Mouse (Mus musculus) neural tube, embryonic 15.5 days (tissue): Measurements from ENCODE around the gene Olfr906. TPM values are rescaled to one million over a fixed set of nuclear protein-coding genes. Genes with fewer than 3 reads are reported as not detected.

Experiments used
- ATAC-seq: fragments of 200-750 bp; cut with Nextera tagmentation; 2 replicates; pipeline ENCODE4 v1.8.0; 2017; ENCODE audit warnings: mild to moderate bottlenecking, moderate TSS enrichment, moderate library complexity; ENCODE audit not compliant: low FRiP score
- H3K27ac ChIP-seq: fragments of 300-500 bp; sonication (generic); replicated peaks from 2 replicates; pipeline ENCODE4 v1.5.1; 2015; ENCODE audit warnings: mild to moderate bottlenecking, inconsistent platforms
- H3K27me3 ChIP-seq: fragments of 300-500 bp; sonication (generic); replicated peaks from 2 replicates; pipeline ENCODE4 v1.6.1; 2015; ENCODE audit warnings: inconsistent platforms
- H3K36me3 ChIP-seq: fragments of 300-500 bp; sonication (generic); 2 replicates; pipeline ENCODE4 v1.6.1; 2015; ENCODE audit warnings: inconsistent platforms
- H3K4me1 ChIP-seq: fragments of 300-500 bp; sonication (generic); 2 replicates; pipeline ENCODE4 v1.6.1; 2015; ENCODE audit warnings: inconsistent platforms
- H3K4me2 ChIP-seq: fragments of 300-500 bp; sonication (generic); 2 replicates; pipeline ENCODE4 v1.6.1; 2015; ENCODE audit warnings: inconsistent platforms, mild to moderate bottlenecking, moderate library complexity
- H3K4me3 ChIP-seq: fragments of 300-500 bp; sonication (generic); replicated peaks from 2 replicates; pipeline ENCODE4 v1.5.1; 2015; ENCODE audit warnings: mild to moderate bottlenecking, inconsistent platforms
- H3K9ac ChIP-seq: fragments of 300-500 bp; sonication (generic); replicated peaks from 2 replicates; pipeline ENCODE4 v1.6.1; 2015; ENCODE audit warnings: mild to moderate bottlenecking, inconsistent platforms
- H3K9me3 ChIP-seq: fragments of 300-500 bp; sonication (generic); replicated peaks from 2 replicates; pipeline ENCODE4 v1.6.1; 2016; ENCODE audit warnings: inconsistent platforms
- WGBS: fragments of 180-500 bp; shearing (Covaris S2); methylation state at CpG from one replicate; pipeline ENCODE4 v1.1.7; 2015; ENCODE audit warnings: mixed read lengths; 5-methylcytosine and 5-hydroxymethylcytosine counted together
- polyA plus RNA-seq: library from polyadenylated mRNA; unstranded; fragments of >200 nt; fragmentation: Nextera tagmentation; extraction: Ambion mirVana; gene quantifications from 2 replicates; pipeline ENCODE4 v1.2.1, GENCODE M21; 2015

The Olfr906 gene
- polyA plus RNA-seq: not detected in 2 replicates

- no peak within 1 kb of the TSS for H3K9ac ChIP-seq
- no peak within 1 kb of the TSS for H3K4me2 ChIP-seq
- no peak within 1 kb of the TSS for H3K4me3 ChIP-seq
- no peaks in the 10 kb centered on the region for H3K27me3 ChIP-seq
- 87% methylated on average over 3 of the region's 3 CpGs for WGBS
- no peaks in the 10 kb centered on the region for H3K9me3 ChIP-seq
- no peaks in the 10 kb centered on the region for H3K36me3 ChIP-seq
- H3K27ac ChIP-seq: no peak within 1 kb of the TSS
- ATAC-seq: no peak
- H3K4me1 ChIP-seq: no peaks in the 10 kb centered on the region
These were observed at the start of gene Olfr906 for GRCm38 (mm10) chr9:38486785-38487184. Gene Olfr906, plus strand, starts transcription at chr9:38487085.

- Histone ChIP-seq H3K27ac (no peak within 1 kb of the TSS), H3K4me3 (no peak within 1 kb of the TSS), H3K9ac (no peak within 1 kb of the TSS), H3K36me3 (no peaks in the 10 kb centered on the region), H3K4me1 (no peaks in the 10 kb centered on the region), H3K27me3 (no peaks in the 10 kb centered on the region), H3K4me2 (no peak within 1 kb of the TSS), H3K9me3 (no peaks in the 10 kb centered on the region)
- WGBS: 91% methylated on average over 5 of the region's 5 CpGs
- no peak for ATAC-seq
These were observed 39.5 kb upstream of the Olfr906 start, which contains the start of gene Olfr902 for GRCm38 (mm10) chr9:38447352-38447751. Gene Olfr902, plus strand, starts transcription at chr9:38447652.

- Histone ChIP-seq H3K4me3 (no peak within 1 kb of the TSS), H3K27ac (no peak within 1 kb of the TSS), H3K9ac (no peak within 1 kb of the TSS), H3K27me3 (no peaks in the 10 kb centered on the region), H3K36me3 (no peaks in the 10 kb centered on the region), H3K4me2 (no peak within 1 kb of the TSS), H3K9me3 (no peaks in the 10 kb centered on the region), H3K4me1 (no peaks in the 10 kb centered on the region)
- ATAC-seq: no peak
These were observed 24.0 kb upstream of the Olfr906 start, which contains the start of gene Olfr904 for GRCm38 (mm10) chr9:38462844-38463243. Gene Olfr904, plus strand, starts transcription at chr9:38463144.

- H3K27me3 ChIP-seq: no peaks in the 10 kb centered on the region
- no peaks in the 10 kb centered on the region for H3K9me3 ChIP-seq
- no peaks in the 10 kb centered on the region for H3K36me3 ChIP-seq
- no peak for ATAC-seq
- no peaks in the 10 kb centered on the region for H3K4me1 ChIP-seq
- H3K9ac ChIP-seq: no peak within 1 kb of the TSS
- H3K4me2 ChIP-seq: no peak within 1 kb of the TSS
- H3K27ac ChIP-seq: no peak within 1 kb of the TSS
- no peak within 1 kb of the TSS for H3K4me3 ChIP-seq
These were observed 16.1 kb upstream of the Olfr906 start, which contains the start of gene Olfr905 for GRCm38 (mm10) chr9:38470807-38471206. Gene Olfr905, plus strand, starts transcription at chr9:38471107.

- Histone ChIP-seq H3K36me3 (no peaks in the 10 kb centered on the region), H3K4me3 (no peak within 1 kb of the TSS), H3K27ac (no peak within 1 kb of the TSS), H3K4me1 (no peaks in the 10 kb centered on the region), H3K4me2 (no peak within 1 kb of the TSS), H3K9me3 (no peaks in the 10 kb centered on the region), H3K9ac (no peak within 1 kb of the TSS), H3K27me3 (no peaks in the 10 kb centered on the region)
- 88% methylated on average over 2 of the region's 2 CpGs for WGBS
- no peak for ATAC-seq
These were observed 8.6 kb downstream of the Olfr906 start, which contains the start of gene Olfr907 for GRCm38 (mm10) chr9:38495501-38495900. Gene Olfr907, plus strand, starts transcription at chr9:38495801.

GRCm38 (mm10) chr9:38512353-38512752 is 25.5 kb downstream of the Olfr906 start:
- WGBS: 74% methylated on average over 2 of the region's 2 CpGs
- Histone ChIP-seq H3K9ac (no peak overlapping the region), H3K4me3 (no peak overlapping the region), H3K27me3 (no peaks in the 10 kb centered on the region), H3K36me3 (no peaks in the 10 kb centered on the region), H3K27ac (no peak overlapping the region), H3K4me2 (no peak overlapping the region), H3K4me1 (no peaks in the 10 kb centered on the region), H3K9me3 (no peaks in the 10 kb centered on the region)
- no peak for ATAC-seq

- Histone ChIP-seq H3K9me3 (no peaks in the 10 kb centered on the region), H3K9ac (no peak within 1 kb of the TSS), H3K4me1 (no peaks in the 10 kb centered on the region), H3K27ac (no peak within 1 kb of the TSS), H3K27me3 (no peaks in the 10 kb centered on the region), H3K36me3 (no peaks in the 10 kb centered on the region), H3K4me3 (no peak within 1 kb of the TSS), H3K4me2 (no peak within 1 kb of the TSS)
- ATAC-seq: no peak
- WGBS: 79% methylated on average over 1 of the region's 1 CpGs
These were observed 34.4 kb downstream of the Olfr906 start, which contains the start of gene Olfr911-ps1 for GRCm38 (mm10) chr9:38521280-38521679. Gene Olfr911-ps1, plus strand, starts transcription at chr9:38521580.

- H3K4me1 ChIP-seq: no peaks in the 10 kb centered on the region
- no peak within 1 kb of the TSS for H3K4me3 ChIP-seq
- no peaks in the 10 kb centered on the region for H3K9me3 ChIP-seq
- H3K27me3 ChIP-seq: no peaks in the 10 kb centered on the region
- H3K36me3 ChIP-seq: no peaks in the 10 kb centered on the region
- no peak within 1 kb of the TSS for H3K4me2 ChIP-seq
- H3K27ac ChIP-seq: no peak within 1 kb of the TSS
- H3K9ac ChIP-seq: no peak within 1 kb of the TSS
- WGBS: 92% methylated on average over 2 of the region's 2 CpGs
- ATAC-seq: no peak
These were observed 50.7 kb downstream of the Olfr906 start, which contains the start of gene Olfr910 for GRCm38 (mm10) chr9:38537549-38537948. Gene Olfr910, plus strand, starts transcription at chr9:38537849.

Other genes starting within 250 kb of the Olfr906 start
- not detected in 2 replicates for gene Olfr143, start 234.3 kb upstream of the Olfr906 start, polyA plus RNA-seq
- gene Olfr895, start 219.2 kb upstream of the Olfr906 start, polyA plus RNA-seq: not detected in 2 replicates
- gene Olfr896-ps1, start 196.0 kb upstream of the Olfr906 start, polyA plus RNA-seq: not detected in 2 replicates
- not detected in 2 replicates for gene Olfr25, start 158.0 kb upstream of the Olfr906 start, polyA plus RNA-seq
- not detected in 2 replicates for gene Olfr898, start 138.7 kb upstream of the Olfr906 start, polyA plus RNA-seq
- not detected in 2 replicates for gene Olfr250, start 120.2 kb upstream of the Olfr906 start, polyA plus RNA-seq
- gene Olfr251, start 110.0 kb upstream of the Olfr906 start, polyA plus RNA-seq: not detected in 2 replicates
- not detected in 2 replicates for gene Olfr147, start 85.4 kb upstream of the Olfr906 start, polyA plus RNA-seq
- not detected in 2 replicates for gene Olfr901, start 57.6 kb upstream of the Olfr906 start, polyA plus RNA-seq
- not detected in 2 replicates for gene Olfr902, start 39.4 kb upstream of the Olfr906 start, polyA plus RNA-seq
- gene Olfr904, start 23.9 kb upstream of the Olfr906 start, polyA plus RNA-seq: not detected in 2 replicates
- gene Olfr905, start 16.0 kb upstream of the Olfr906 start, polyA plus RNA-seq: not detected in 2 replicates
- not detected in 2 replicates for gene Olfr907, start 8.7 kb downstream of the Olfr906 start, polyA plus RNA-seq
- gene Olfr911-ps1, start 34.5 kb downstream of the Olfr906 start, polyA plus RNA-seq: not detected in 2 replicates
- gene Olfr910, start 50.8 kb downstream of the Olfr906 start, polyA plus RNA-seq: not detected in 2 replicates
- gene Olfr912, start 93.1 kb downstream of the Olfr906 start, polyA plus RNA-seq: not detected in 2 replicates
- not detected in 2 replicates for gene Olfr913, start 105.7 kb downstream of the Olfr906 start, polyA plus RNA-seq
- gene Olfr914, start 118.0 kb downstream of the Olfr906 start, polyA plus RNA-seq: not detected in 2 replicates
- gene Olfr916, start 172.8 kb downstream of the Olfr906 start, polyA plus RNA-seq: not detected in 2 replicates
- gene Olfr917, start 178.8 kb downstream of the Olfr906 start, polyA plus RNA-seq: not detected in 2 replicates
- gene Olfr918, start 187.5 kb downstream of the Olfr906 start, polyA plus RNA-seq: not detected in 2 replicates
- gene Olfr919, start 216.6 kb downstream of the Olfr906 start, polyA plus RNA-seq: not detected in 2 replicates
- gene Vwa5a, start 231.2 kb downstream of the Olfr906 start, polyA plus RNA-seq: 8.0 and 17.9 TPM in 2 replicates